Mouse (Mus musculus) spleen, embryonic (tissue): ENCODE results near the gene Adamts14.

Experiments
- CTCF ChIA-PET: fragments of 350-600 bp; sonication (Branson Sonifier 250); formaldehyde crosslinking; loops from one replicate; lab custom pipeline; 2022; lab: Charles Lee

Adamts14 gene

DNA sequence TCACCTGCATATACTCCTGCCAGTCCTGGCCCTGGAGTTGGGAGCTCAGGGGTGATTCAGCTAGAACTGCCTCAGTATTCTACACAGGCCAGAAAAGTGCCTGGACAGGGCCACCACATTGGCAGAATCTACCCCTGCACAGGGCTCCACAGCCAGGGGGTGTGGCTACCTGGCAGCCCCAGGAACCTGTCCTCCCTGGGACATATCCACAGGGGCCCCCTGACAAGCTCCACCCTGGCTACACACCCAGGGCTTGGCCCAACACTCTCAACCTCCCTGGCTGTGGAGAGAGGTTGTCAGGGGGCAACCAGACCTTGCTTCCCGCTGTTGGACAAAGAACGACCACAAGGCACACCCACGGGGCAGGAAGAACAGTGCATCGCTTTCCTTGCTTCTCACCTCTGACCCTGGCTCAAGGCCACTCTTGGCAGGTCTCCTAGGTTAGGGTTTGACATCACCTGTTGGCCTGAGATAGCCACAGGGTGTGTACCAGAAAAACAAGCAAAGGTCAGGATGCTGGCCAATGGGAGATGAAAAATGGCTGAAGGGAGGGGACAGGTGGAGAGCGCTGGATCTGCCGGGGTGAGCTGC is 37.5 kb downstream of the Adamts14 start:
- CTCF ChIA-PET: no interaction called here

- CTCF ChIA-PET: no interaction called here
Observed at GRCm38 (mm10) chr10:61234319-61234718, 38.9 kb downstream of the Adamts14 start.

DNA sequence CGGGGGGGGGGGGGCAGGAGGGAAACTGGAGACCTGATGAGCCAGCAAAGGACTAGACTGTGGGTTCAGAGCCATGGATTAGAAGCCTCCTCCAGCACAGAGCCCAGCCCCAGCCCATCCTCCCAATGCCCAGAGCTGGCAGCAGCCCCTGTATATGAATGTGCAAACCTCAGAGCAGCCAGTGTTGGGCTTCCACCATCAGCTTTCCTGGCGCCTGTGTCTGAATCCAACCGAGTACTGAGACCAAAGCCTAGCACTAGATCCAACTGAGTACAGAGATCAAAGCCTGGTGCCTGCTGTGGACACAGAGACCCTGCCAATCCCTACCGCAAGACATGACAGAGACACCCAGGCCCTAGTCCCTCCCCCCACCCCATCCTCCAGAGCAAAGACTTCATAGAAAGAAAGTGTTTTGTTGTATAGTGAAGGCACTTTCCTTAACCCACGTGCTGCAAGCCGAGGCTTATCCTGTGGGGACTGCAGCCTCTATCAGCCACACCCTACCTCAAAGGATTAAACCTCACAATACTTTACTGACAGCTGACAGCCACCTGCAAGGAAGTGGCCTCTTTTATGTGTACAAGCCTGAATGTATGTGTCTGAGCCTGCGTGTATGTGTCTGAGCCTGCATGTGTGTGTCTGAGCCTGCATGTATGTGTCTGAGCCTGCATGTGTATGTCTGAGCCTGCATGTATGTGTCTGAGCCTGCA is 40.2 kb downstream of the Adamts14 start:
- CTCF ChIA-PET: interaction anchor here (0.6 to 0.8 kb wide), 2 partner anchors 77 to 658 kb away, joined by 3 to 13 read pairs; no protein-coding TSS in a partner anchor

DNA sequence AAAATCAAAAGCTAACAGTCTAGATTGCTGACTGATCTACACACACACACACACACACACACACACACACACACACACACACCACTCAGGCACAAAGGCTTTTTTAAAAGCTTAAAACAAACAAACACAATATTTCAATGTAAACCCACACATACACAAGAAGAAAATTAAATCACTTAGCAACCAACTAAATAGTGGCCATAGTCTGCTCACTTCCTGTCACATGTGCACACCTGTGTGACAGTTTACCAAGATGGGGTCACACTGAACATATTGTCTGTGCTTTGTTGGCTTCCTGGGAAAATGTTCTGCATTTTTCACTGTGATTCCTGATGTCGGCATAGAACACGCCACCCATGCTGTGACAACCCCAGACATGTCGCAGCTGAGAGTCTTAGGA is 41.5 kb downstream of the Adamts14 start:
- CTCF ChIA-PET: no interaction called here

GRCm38 (mm10) chr10:61226784-61227396 is 46.3 kb downstream of the Adamts14 start:
- CTCF ChIA-PET: no interaction called here

- CTCF ChIA-PET: no interaction called here
Observed at GRCm38 (mm10) chr10:61225694-61226093, 47.5 kb downstream of the Adamts14 start.

DNA sequence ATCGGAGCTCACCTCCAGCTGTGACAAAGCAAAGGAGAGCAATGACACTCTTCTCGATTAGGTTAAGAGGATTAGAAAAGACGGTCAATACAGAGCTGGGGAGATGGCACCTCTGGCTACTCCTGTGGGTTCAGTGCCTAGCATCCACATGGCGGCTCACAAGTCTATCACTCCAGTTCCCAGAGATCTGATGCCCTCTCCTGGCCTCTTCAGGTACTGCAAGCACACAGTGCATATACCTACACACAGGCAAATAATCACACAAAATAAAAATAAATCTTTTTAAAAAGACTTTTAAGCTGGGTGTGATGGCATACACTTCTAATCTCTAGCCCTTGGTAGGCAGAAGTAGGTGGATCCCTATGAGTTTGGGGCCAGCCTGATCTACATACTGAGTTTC is 53.9 kb downstream of the Adamts14 start:
- CTCF ChIA-PET: no interaction called here

DNA sequence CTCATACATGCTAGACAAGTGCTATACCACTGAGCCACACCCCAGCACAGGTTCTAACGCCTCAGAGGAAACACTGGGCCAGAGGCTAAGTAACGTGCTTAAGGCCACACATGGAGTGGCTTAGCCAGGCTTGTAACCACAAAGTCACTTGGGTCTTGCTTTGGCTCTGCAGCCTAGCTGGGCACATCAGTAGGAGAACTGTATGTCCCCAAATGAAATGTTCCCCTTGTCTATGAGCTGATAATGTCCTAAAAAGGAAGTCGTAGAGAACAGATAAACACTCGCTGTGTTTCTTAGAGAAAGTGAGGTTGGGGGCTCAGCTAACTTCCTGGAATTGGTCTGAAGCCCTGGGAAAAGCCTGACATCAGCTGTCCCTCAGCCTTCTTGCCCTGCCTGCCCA is 57.1 kb downstream of the Adamts14 start:
- CTCF ChIA-PET: interaction anchor here (0.5 kb wide), 1 partner anchor 1690 kb away, joined by 3 read pairs; no protein-coding TSS in a partner anchor

DNA sequence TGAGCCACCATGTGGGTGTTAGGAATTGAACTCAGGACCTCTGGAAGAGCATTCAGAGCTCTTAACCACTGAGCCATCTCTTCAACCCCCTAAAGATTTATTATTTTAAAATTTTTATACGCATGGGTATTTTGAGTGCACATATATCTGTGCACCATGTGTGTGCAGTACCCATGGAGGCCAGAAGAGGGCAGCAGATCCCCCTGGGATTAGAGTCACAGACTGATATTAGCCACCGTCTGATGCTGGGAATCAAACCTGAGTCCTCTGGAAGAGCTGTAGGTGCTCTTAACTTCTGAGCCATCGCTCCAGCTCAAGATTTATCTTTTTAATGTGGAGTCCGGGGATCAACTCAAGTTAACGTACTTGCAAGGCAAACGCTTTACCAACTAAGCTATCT is 57.6 kb downstream of the Adamts14 start:
- CTCF ChIA-PET: no interaction called here

- CTCF ChIA-PET: no interaction called here
Observed at GRCm38 (mm10) chr10:61212817-61213216, 60.4 kb downstream of the Adamts14 start.

- CTCF ChIA-PET: no interaction called here
Observed at GRCm38 (mm10) chr10:61211743-61212142, 61.5 kb downstream of the Adamts14 start.

GRCm38 (mm10) chr10:61211105-61211504 is 62.1 kb downstream of the Adamts14 start:
- CTCF ChIA-PET: interaction anchor here (1.2 kb wide), 1 partner anchor 65 kb away, joined by 3 read pairs; no protein-coding TSS in a partner anchor

DNA sequence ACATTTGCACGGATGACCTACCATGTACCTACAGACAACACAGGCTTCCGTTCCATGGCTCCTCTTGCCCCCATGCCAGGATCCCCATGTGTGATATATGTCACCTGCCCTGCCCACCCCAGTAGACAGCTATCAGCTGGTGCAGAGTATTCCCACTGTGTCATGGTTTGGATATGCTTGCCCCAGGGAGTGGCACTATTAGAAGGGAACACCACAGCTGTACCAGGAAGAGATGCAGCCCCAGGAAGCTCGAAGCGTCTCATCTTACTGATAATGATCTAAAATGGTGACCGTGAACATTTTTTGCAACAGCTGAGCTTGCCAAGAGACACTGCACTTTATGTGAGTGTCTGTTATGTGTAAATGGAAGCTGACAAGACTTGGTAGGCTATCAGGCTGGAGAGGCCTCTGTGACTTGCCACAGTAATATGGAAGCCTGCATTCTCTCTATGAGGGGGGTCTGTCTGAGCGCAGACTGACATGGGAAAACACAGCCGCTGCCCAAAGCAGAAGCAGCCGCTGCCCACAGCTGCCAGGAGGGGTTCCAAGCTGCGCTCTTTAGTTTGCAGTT is 65.0 kb downstream of the Adamts14 start:
- CTCF ChIA-PET: no interaction called here

DNA sequence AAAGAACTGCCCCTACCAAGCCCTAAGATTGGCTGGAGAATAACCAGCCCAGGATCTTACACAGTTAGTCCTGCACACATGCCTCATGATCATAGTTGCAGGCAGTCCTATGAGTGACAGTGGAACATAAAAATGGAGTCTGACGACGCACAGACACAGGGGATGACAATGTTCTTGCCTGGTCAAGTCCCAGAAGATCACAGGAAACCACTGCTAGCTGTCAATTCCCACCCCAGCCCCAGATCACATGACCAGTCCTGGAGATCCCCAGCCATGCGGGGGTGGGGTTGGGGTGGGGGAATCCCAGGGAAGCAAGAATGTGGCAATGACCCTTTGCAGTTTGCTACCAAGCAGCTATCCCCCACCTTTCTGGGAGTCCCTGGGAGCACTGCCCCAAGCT is 69.3 kb downstream of the Adamts14 start:
- CTCF ChIA-PET: no interaction called here

- CTCF ChIA-PET: no interaction called here
Observed at GRCm38 (mm10) chr10:61201596-61202318, 71.5 kb downstream of the Adamts14 start.

DNA sequence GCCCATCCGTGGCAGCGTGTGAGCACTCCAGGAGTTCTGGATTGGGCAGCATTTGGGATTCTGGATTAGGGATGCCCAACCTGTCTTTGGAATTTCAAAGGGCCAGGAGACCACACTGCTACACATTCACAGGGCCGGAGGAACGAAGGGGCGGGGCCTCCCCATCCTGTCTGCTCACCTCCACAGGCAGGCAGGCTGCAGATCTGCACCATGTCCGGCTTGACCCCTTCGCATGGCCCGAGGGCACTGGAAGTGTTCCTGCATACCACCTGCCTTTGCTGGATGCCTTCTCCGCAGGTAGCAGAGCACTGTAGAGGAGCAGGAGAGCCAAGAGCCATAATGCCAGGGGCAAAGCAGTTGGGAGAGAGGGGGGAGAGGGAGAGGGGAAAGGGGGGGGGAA is 72.2 kb downstream of the Adamts14 start:
- CTCF ChIA-PET: no interaction called here

- CTCF ChIA-PET: interaction anchor here (1.5 to 2.5 kb wide), 2 partner anchors 136 to 139 kb away, joined by 5 to 11 read pairs; no protein-coding TSS in a partner anchor
Observed at GRCm38 (mm10) chr10:61200232-61200820, 72.9 kb downstream of the Adamts14 start.

DNA sequence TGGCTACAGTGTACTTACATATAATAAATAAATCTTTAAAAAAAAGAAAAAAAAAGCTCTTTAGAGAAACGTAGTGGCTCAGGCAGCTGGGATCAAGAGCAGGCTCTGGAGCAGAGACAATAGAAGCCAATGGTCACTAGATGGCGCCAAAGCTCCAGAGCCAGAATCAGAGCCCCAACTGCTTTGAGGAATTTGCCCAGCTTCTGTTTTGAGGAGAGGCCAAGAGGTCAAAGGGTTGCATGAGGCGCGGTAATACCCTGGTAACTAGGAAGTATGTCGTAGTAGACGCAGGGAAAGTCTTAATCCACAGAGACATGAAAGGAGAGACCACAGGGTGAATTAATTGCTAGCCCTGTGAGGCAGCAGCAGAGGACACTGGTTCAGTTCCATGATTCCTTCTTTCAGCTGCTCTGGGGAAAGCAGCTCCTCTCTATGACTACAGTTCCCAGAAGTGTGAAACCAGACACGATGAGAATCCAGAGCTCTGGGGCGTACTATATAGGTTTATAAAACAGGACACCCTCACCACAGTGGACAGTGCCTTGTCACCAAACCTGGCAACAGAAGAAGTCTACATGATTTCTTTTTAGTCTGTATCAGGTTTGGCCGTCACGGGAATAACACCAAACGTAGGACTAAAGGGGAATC is 73.5 kb downstream of the Adamts14 start:
- CTCF ChIA-PET: interaction anchor here (1.5 to 2.5 kb wide), 2 partner anchors 137 to 140 kb away, joined by 5 to 11 read pairs; no protein-coding TSS in a partner anchor

GRCm38 (mm10) chr10:61195718-61196291 is 77.4 kb downstream of the Adamts14 start:
- CTCF ChIA-PET: no interaction called here

GRCm38 (mm10) chr10:61195216-61195615 is 78.0 kb downstream of the Adamts14 start:
- CTCF ChIA-PET: no interaction called here
